Mouse (Mus musculus) liver, embryonic 13.5 days (tissue): ENCODE results near the gene Capn2. TPM values are rescaled to one million over a fixed set of nuclear protein-coding genes. Genes with fewer than 3 reads are reported as not detected.

Source experiments
- ATAC-seq: fragments of 200-750 bp; cut with Nextera tagmentation; 2 replicates; pipeline ENCODE4 v1.8.0; 2017; ENCODE audit warnings: low read depth, mild to moderate bottlenecking, moderate number of reproducible peaks, moderate library complexity
- DNase-seq: peaks from one replicate; pipeline ENCODE4 v3.0.0; 2022
- H3K27ac ChIP-seq: fragments of 300-500 bp; sonication (generic); 2 replicates; pipeline ENCODE4 v1.5.1; 2015; ENCODE audit warnings: moderate library complexity, mild to moderate bottlenecking, inconsistent platforms
- H3K27me3 ChIP-seq: fragments of 300-500 bp; sonication (generic); 2 replicates; pipeline ENCODE4 v1.6.1; 2015; ENCODE audit warnings: mild to moderate bottlenecking, inconsistent platforms
- H3K36me3 ChIP-seq: fragments of 300-500 bp; sonication (generic); 2 replicates; pipeline ENCODE4 v1.6.1; 2015; ENCODE audit warnings: mild to moderate bottlenecking, inconsistent platforms
- H3K4me1 ChIP-seq: fragments of 300-500 bp; sonication (generic); replicated peaks from 2 replicates; pipeline ENCODE4 v1.6.1; 2015; ENCODE audit warnings: inconsistent platforms
- H3K4me2 ChIP-seq: fragments of 300-500 bp; sonication (generic); 2 replicates; pipeline ENCODE4 v1.6.1; 2015; ENCODE audit warnings: inconsistent platforms, mild to moderate bottlenecking, moderate library complexity
- H3K4me3 ChIP-seq: fragments of 300-500 bp; sonication (generic); replicated peaks from 2 replicates; pipeline ENCODE4 v1.5.1; 2015; ENCODE audit warnings: mild to moderate bottlenecking, inconsistent platforms
- H3K9ac ChIP-seq: fragments of 300-500 bp; sonication (generic); 2 replicates; pipeline ENCODE4 v1.6.1; 2015; ENCODE audit warnings: mild to moderate bottlenecking, inconsistent platforms
- H3K9me3 ChIP-seq: fragments of 300-500 bp; sonication (generic); replicated peaks from 2 replicates; pipeline ENCODE4 v1.6.1; 2016; ENCODE audit warnings: inconsistent platforms
- WGBS: fragments of 180-500 bp; shearing (Covaris S2); methylation state at CpG from one replicate; pipeline ENCODE4 v1.1.7; 2015; ENCODE audit not compliant: insufficient replicate concordance; 5-methylcytosine and 5-hydroxymethylcytosine counted together
- polyA plus RNA-seq: library from polyadenylated mRNA; unstranded; fragments of >200 nt; fragmentation: Nextera tagmentation; extraction: Ambion mirVana; gene quantifications from 2 replicates; pipeline ENCODE4 v1.2.1, GENCODE M21; 2015

Gene Capn2
- polyA plus RNA-seq, 1 experiment from 2014 or later: 22.2 TPM

DNA sequence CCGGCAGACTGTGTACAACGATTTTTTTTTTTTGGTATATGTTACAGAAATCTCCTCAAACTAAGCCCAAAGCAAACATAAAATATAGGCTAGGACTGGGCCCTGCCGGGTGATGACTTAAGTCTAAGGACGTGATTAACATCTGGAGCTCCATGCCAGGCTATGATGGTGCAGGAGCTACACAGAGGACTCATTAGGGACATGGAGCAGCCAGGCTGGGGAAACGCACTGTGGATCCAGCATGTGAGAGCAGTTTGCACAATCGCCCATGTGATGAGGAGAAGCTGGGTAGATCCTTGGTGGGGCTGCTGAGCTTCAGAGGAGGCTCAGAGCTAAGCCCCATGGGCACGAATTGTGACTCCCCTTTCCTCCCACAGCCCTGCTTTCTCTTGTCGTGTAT is 33.4 kb upstream of the Capn2 start:
- H3K4me3 ChIP-seq: no peak overlapping the region
- WGBS: 71% methylated on average over 8 of the region's 8 CpGs
- no peaks in the 10 kb centered on the region for H3K27me3 ChIP-seq
- no peaks in the 10 kb centered on the region for H3K9me3 ChIP-seq
- no peak for DNase-seq
- no peaks in the 10 kb centered on the region for H3K36me3 ChIP-seq
- H3K9ac ChIP-seq: no peak overlapping the region
- no peak for ATAC-seq
- no peak overlapping the region for H3K27ac ChIP-seq
- 0 out of 2 replicates have a peak, but pooled peaks cover 6% of the 10 kb centered on the region for H3K4me1 ChIP-seq
- H3K4me2 ChIP-seq: no peak overlapping the region

DNA sequence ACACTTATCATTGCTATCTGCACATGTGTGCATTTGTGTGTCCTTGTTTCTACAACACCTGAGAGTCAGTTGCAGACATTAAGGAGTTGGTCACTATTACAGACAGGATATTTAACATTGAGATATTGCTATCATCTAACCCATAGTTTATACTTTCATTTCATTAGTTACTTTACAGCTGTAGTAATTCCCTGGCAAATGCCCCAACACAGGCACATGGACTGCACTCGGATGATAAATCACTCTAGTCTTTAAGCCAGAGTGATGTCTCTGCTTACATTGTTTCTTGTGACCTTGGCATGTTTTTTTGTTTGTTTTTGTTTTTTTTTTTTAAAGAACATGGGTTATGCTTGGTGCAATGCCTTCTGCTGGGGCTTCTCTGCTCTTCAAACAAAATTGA is 26.5 kb upstream of the Capn2 start:
- H3K4me1 ChIP-seq: no peaks in the 10 kb centered on the region
- no peaks in the 10 kb centered on the region for H3K9me3 ChIP-seq
- no peak overlapping the region for H3K4me3 ChIP-seq
- H3K27me3 ChIP-seq: no peaks in the 10 kb centered on the region
- H3K4me2 ChIP-seq: no peak overlapping the region
- no peak overlapping the region for H3K27ac ChIP-seq
- no peak for ATAC-seq
- H3K36me3 ChIP-seq: no peaks in the 10 kb centered on the region
- 48% methylated on average over 1 of the region's 1 CpGs for WGBS
- DNase-seq: no peak
- H3K9ac ChIP-seq: no peak overlapping the region

GRCm38 (mm10) chr1:182543136-182543535 is 25.7 kb upstream of the Capn2 start:
- Histone ChIP-seq H3K9me3 (no peaks in the 10 kb centered on the region), H3K4me3 (no peak overlapping the region), H3K4me1 (no peaks in the 10 kb centered on the region), H3K36me3 (no peaks in the 10 kb centered on the region), H3K4me2 (no peak overlapping the region), H3K9ac (no peak overlapping the region), H3K27ac (no peak overlapping the region), H3K27me3 (no peaks in the 10 kb centered on the region)
- DNase-seq (no peak), ATAC-seq (no peak)
- WGBS: 40% methylated on average over 8 of the region's 8 CpGs

DNA sequence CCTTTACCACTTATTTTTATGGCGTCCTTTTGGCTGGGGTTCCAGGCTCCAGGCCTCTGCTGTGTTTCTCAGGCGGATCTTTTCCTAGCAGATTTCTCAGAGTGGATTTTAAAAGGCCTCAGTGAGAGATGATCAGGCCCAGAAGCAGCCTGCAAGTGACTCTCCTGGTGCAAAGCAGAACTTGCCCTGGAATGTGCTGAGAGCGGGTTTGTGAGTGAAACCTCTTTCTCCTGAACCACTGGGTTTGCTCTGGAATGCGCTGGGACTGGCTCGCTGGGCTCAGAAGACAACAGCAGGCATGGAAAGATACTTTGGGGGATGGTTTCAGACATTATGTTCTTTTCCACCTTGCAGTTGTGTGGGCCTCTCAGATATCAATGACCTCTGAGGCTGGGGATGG is 24.7 kb upstream of the Capn2 start:
- H3K4me1 ChIP-seq: no peaks in the 10 kb centered on the region
- no peaks in the 10 kb centered on the region for H3K27me3 ChIP-seq
- 63% methylated on average over 5 of the region's 5 CpGs for WGBS
- ATAC-seq: no peak
- H3K4me3 ChIP-seq: no peak overlapping the region
- H3K4me2 ChIP-seq: no peak overlapping the region
- H3K9ac ChIP-seq: no peak overlapping the region
- H3K36me3 ChIP-seq: no peaks in the 10 kb centered on the region
- no peaks in the 10 kb centered on the region for H3K9me3 ChIP-seq
- DNase-seq: no peak
- H3K27ac ChIP-seq: no peak overlapping the region

DNA sequence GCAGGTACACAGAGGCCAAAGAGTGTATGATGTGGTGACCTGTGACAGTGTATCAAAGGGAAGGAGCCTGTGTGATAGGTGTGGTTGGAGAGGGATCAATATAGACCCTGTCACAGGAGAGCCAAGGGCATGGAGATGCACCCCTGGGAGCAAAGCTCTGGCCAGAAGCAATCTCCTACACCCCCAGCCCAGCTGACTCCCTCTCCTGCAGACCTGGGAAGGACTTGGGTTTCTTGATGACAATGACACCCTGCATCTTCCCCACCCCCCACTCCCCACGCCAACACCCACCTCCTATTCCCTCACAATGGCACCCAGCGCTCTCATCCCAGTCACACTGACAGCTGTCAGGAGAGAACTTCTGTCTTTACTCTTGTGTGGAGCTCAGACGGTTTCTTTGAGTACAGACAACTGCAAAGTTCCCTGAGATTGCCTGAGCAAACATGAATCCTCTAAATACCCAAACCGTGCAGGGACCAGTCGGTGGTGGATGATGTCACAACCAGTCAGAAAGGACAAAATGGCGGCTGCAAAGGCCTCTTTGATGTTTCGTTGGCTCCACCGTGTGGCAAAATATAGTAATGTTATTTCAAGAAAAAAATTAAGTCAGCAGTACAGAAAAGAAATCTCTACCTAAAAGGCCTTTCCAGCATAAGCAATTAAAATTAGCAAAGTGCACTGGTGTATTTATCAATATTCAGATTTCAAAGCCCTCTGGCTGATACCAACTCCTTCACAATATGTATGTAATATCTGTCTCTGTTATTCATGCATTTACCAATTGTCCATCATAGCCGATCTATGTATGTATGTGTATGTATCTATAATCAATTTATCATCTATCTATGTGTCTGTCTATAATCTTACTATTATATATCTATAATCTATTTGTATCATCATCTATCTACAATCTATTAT is 21.9 kb upstream of the Capn2 start:
- Histone ChIP-seq H3K27ac (no peak overlapping the region), H3K9me3 (no peaks in the 10 kb centered on the region), H3K4me1 (no peaks in the 10 kb centered on the region), H3K27me3 (no peaks in the 10 kb centered on the region), H3K36me3 (no peaks in the 10 kb centered on the region), H3K4me3 (peak overlapping the region; percentile 29), H3K4me2 (peak overlapping the region; percentile 47), H3K9ac (0 out of 2 replicates have a peak overlapping the region, but pooled peaks have one; percentile 36)
- ATAC-seq: peak; percentile 48; the same call in 1 of the 2 replicates
- 17% methylated on average over 9 of the region's 9 CpGs for WGBS
- peak; percentile 32 for DNase-seq

DNA sequence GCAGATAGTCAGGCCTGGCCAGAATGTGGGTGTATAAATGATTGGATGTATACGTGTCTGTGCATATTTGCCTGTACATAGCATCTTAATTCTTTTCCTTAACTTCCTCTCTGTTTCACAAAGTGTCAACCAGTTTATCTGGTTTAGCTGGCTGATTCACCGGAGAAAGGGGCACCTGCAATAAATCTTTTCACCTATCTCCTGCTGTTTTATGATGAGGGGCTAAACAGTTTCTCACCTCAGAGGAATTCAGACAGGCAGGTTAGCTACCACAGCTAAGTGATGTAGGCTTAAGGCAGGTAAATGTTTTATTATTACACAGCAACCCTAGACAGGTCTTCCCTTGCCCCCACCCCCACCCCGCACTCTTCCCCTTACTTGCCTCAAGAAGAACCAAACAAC is 17.7 kb upstream of the Capn2 start:
- Histone ChIP-seq H3K9me3 (no peaks in the 10 kb centered on the region), H3K9ac (no peak overlapping the region), H3K27me3 (no peaks in the 10 kb centered on the region), H3K4me1 (no peaks in the 10 kb centered on the region), H3K4me2 (no peak overlapping the region), H3K4me3 (no peak overlapping the region), H3K36me3 (no peaks in the 10 kb centered on the region), H3K27ac (no peak overlapping the region)
- DNase-seq (no peak), ATAC-seq (no peak)
- 69% methylated on average over 3 of the region's 3 CpGs for WGBS

DNA sequence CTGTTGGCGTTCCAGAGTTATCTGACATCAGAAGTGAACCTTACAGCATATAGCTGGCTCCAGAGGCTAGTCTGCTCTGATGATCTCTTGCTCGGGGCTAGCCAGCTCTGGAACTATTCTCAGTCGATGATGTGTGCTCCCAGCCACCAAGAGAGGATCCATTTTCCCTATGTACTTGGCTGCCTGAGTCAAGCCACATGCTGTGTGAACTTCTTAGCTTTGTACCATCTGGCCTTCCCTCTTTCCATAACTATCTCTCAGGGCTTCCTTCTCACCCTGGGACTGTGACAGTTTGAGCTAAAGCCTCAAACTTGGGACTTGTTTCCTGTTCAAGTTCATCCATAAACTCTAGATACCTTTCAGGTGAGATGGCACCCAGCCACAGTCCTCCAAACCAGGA is 16.2 kb upstream of the Capn2 start:
- DNase-seq: no peak
- no peaks in the 10 kb centered on the region for H3K36me3 ChIP-seq
- H3K9ac ChIP-seq: no peak overlapping the region
- H3K4me1 ChIP-seq: peaks cover 2% of the 10 kb centered on the region; the same call in 1 of the 2 replicates
- no peak for ATAC-seq
- 46% methylated on average over 3 of the region's 3 CpGs for WGBS
- no peaks in the 10 kb centered on the region for H3K9me3 ChIP-seq
- H3K27ac ChIP-seq: no peak overlapping the region
- H3K27me3 ChIP-seq: no peaks in the 10 kb centered on the region
- no peak overlapping the region for H3K4me3 ChIP-seq
- no peak overlapping the region for H3K4me2 ChIP-seq

DNA sequence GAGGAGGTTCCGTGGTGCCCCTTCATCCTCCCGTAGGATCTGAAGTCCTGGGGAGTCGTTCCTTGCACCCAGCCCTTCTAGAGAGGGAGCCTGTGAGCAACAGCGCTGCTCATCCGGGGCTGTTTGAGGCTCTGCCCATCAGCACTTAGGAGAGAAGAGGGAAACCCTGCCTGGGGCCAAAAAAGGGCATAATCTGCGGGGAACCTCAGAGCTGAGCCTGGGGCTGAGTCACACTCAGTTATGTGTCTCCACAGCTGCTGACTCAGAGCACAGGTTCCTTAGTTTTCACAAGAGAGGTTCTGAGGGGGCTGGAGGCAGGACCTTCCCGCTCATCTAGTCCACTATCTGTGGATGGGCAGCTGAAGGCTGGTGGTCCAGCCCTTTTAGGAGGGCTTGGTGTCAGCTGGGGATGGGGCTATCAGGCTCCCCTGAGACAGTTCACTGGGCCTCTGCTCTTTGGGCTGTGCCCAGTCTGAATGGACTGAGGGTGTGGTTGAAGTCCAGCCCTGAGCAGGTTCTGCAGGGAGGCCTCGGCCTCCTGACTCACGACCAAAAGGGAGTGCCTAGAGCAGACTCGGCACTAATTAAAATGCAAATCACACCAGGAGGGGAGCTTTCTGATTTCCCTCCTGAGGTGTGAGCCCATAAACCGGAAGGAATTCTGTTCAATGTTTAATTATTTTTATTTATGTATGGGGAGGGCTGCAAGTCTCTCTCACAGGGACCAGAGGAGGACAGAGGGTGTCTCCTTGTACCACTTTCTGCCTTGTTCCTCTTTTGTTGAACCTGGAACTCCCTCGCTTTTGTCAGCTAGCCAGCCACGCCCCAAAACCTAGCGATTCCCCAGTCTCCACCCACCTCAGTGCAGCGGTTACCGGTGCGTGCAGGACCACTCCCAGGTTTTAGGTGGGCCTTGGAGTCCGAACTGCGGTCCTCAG is 10.8 kb upstream of the Capn2 start:
- Histone ChIP-seq H3K27me3 (peaks cover 4% of the 10 kb centered on the region; the same call in 1 of the 2 replicates), H3K4me3 (no peak overlapping the region), H3K27ac (no peak overlapping the region), H3K4me2 (peak overlapping the region; percentile 25), H3K9me3 (no peaks in the 10 kb centered on the region), H3K4me1 (peaks cover 9% of the 10 kb centered on the region; the same call in 1 of the 2 replicates), H3K36me3 (no peaks in the 10 kb centered on the region), H3K9ac (no peak overlapping the region)
- DNase-seq: no peak
- 4% methylated on average over 19 of the region's 19 CpGs for WGBS
- ATAC-seq: peak; percentile 51; the same call in 1 of the 2 replicates

DNA sequence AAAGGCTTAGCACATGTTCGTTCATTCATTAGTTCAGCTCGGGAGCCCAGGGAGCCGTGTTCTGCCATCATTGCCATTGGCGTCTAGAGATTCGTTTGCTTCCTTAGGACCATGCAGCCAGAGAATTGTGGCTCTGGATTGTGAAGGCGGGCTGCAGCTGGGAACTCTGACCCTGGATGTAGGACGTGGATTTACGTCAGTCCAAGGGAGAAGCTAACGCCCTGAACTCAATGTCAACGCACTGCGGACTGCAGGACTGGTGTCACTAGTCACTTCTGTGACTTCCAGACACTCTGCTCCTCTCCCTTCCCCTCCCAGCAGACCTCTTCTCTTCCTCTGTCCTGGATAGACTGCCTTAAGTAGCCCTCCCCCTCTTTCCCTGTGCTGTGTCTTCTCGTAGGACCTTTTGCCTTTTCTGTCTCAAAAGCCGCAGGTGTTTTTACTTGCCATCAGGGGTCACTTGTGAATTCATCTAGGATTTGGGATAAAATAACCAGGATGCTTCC is 9.9 kb upstream of the Capn2 start:
- ATAC-seq: no peak; the same call in 1 of the 2 replicates
- Histone ChIP-seq H3K4me1 (peaks cover 9% of the 10 kb centered on the region; the same call in 1 of the 2 replicates), H3K9me3 (no peaks in the 10 kb centered on the region), H3K4me2 (no peak overlapping the region), H3K27me3 (peaks cover 4% of the 10 kb centered on the region; the same call in 1 of the 2 replicates), H3K4me3 (no peak overlapping the region), H3K27ac (no peak overlapping the region), H3K36me3 (no peaks in the 10 kb centered on the region), H3K9ac (no peak overlapping the region)
- DNase-seq: no peak
- 51% methylated on average over 13 of the region's 13 CpGs for WGBS

GRCm38 (mm10) chr1:182525601-182526000 is 8.2 kb upstream of the Capn2 start:
- H3K36me3 ChIP-seq: no peaks in the 10 kb centered on the region
- 67% methylated on average over 3 of the region's 3 CpGs for WGBS

DNA sequence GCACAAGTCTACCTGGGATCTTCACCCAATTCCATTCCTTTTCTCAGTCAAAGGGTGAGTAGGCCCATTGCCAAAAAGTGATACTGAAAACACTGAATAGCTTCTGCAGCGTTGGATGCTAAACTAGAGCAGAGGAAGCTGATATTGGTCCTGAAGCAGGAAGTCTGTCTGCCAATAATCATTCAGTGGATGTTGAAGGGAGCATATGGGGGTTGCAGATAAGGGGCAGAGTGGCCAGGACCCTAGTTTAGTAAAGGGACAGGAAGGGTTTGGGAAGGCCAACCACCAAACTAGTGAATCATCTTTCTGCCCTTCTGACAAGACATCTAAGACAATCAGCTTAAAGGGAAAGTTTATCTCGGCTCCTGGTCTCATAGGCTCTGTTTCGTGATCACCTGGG is 6.3 kb upstream of the Capn2 start:
- no peak overlapping the region for H3K9ac ChIP-seq
- ATAC-seq (no peak), DNase-seq (no peak)
- H3K4me1 ChIP-seq: peaks cover 8% of the 10 kb centered on the region; the same call in 1 of the 2 replicates
- 31% methylated on average over 3 of the region's 3 CpGs for WGBS
- peaks cover 12% of the 10 kb centered on the region for H3K27me3 ChIP-seq
- no peak overlapping the region for H3K27ac ChIP-seq
- no peak overlapping the region for H3K4me2 ChIP-seq
- H3K9me3 ChIP-seq: no peaks in the 10 kb centered on the region
- no peaks in the 10 kb centered on the region for H3K36me3 ChIP-seq
- no peak overlapping the region for H3K4me3 ChIP-seq

More at GRCm38 (mm10) chr1:182525601-182526000, 8.2 kb upstream of the Capn2 start:
- Histone ChIP-seq H3K9ac (no peak overlapping the region), H3K4me3 (no peak overlapping the region), H3K9me3 (no peaks in the 10 kb centered on the region), H3K4me1 (peaks cover 9% of the 10 kb centered on the region; the same call in 1 of the 2 replicates), H3K27me3 (peaks cover 4% of the 10 kb centered on the region; the same call in 1 of the 2 replicates), H3K27ac (no peak overlapping the region), H3K4me2 (no peak overlapping the region)
- ATAC-seq (no peak), DNase-seq (no peak)
